ENCODE assay signal across 20 mouse cellular contexts in the genomic region with DNA sequence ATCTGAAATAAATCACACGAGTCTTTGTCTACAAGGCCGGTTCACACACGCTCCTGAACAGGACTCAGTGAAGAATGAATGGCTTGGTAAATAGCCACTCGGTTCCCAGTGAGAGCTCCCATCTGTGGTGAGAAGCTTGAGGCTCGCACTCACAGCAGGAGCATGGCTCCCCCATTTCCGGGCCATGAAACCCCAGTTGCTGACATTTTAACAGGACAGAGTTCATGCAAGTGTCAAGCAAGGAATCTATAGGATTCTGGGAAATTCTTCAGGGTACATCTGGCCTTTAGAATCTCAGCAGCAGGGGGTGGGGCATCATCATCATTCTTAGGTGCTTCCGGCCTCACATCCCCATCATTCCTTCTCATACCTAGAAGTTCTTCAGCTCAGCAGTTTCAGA.
A peak's percentile ranks its signal among the peaks of the same experiment; 100 is the strongest.
DNase-seq lines count a peak whose midpoint lies in the region; ATAC-seq and TF ChIP-seq lines count a peak whose summit lies in the region.
"Had no signal": no experiment of that assay in that cellular context is flagged by ENCODE, and none has a peak within 500 bp of the region (broad histone marks: within the 10 kb centered on the region; RNA-seq: fewer than 3 reads in every experiment).

No protein-coding gene starts in this region.

- no peak overlapping the region for H3K27ac ChIP-seq in kidney, postnatal 0 days
- H3K27ac ChIP-seq in ES-Bruce4 (ENCODE audit: insufficient read depth, low read length), result no peak overlapping the region
- H3K27ac ChIP-seq in neural tube, embryonic 11.5 days (ENCODE audit: low read depth, low read length), result no peak overlapping the region
- H3K27ac ChIP-seq in cerebellum, adult 2 months (ENCODE audit: insufficient read depth, low read length), result no peak overlapping the region
- H3K27ac ChIP-seq: embryonic facial prominence, embryonic 15.5 days; forebrain, embryonic 10.5 days; gastrocnemius, adult 2 months; heart, adult 2 months; hindbrain, embryonic 10.5 days; hindbrain, embryonic 14.5 days; intestine, embryonic 15.5 days had no signal

- no peaks in the 10 kb centered on the region for H3K36me3 ChIP-seq in kidney, postnatal 0 days (ENCODE audit: insufficient read depth, low read length)
- no peaks in the 10 kb centered on the region for H3K36me3 ChIP-seq in ES-Bruce4 (ENCODE audit: control insufficient read depth, insufficient read depth, low read length, poor library complexity, severe bottlenecking)
- no peaks in the 10 kb centered on the region for H3K36me3 ChIP-seq in neural tube, embryonic 11.5 days (ENCODE audit: control insufficient read depth, insufficient read depth, low read length)
- H3K36me3 ChIP-seq: embryonic facial prominence, embryonic 15.5 days; forebrain, embryonic 10.5 days; heart, embryonic 12.5 days; hindbrain, embryonic 10.5 days; intestine, embryonic 15.5 days had no signal

- TF ChIP-seq POLR2A in ES-Bruce4 (IDR thresholded peaks at IDR 0.05; ENCODE audit: insufficient read depth, low read length), result no peak
- TF ChIP-seq POLR2A in cerebellum, adult 2 months (IDR thresholded peaks at IDR 0.05; ENCODE audit: borderline replicate concordance, insufficient read depth, low read length), result no peak

- ATAC-seq in kidney, postnatal 0 days (replicated peaks; ENCODE audit: low FRiP score, low read depth), result no peak
- no peak for ATAC-seq in neural tube, embryonic 11.5 days (ENCODE audit: insufficient read depth, low FRiP score, low TSS enrichment)
- ATAC-seq: forebrain, embryonic 14.5 days; intestine, embryonic 15.5 days had no signal

- peak; percentile 59 for DNase-seq in kidney, postnatal 0 days (ENCODE audit: low spot score)
- DNase-seq in kidney, postnatal 36 days, result no peak
- DNase-seq in ES-CJ7 (ENCODE audit: low read depth, low spot score), result peak; percentile 70
- DNase-seq in neural tube, embryonic 11.5 days (ENCODE audit: low spot score), result peak; percentile 39
- no peak for DNase-seq in cerebellum, adult 2 months
- DNase-seq: adrenal gland, adult 8-10 months; adrenal gland, postnatal 36 days; cerebellum, adult 8-10 months; cerebellum, postnatal 14 days; gastrocnemius, adult 2 months; heart, adult 2 months had no signal

- WGBS in kidney, postnatal 0 days, result 52% methylated on average over 7 of the region's 7 CpGs
- 48% methylated on average over 7 of the region's 7 CpGs for WGBS in neural tube, embryonic 11.5 days
- 72% methylated on average over 7 of the region's 7 CpGs for WGBS in cerebellum, adult 2 months

- 0 out of 2 replicates have a peak, but pooled peaks have one; percentile 63 for TF ChIP-seq EP300 in ES-Bruce4 (IDR thresholded peaks at IDR 0.05; ENCODE audit: insufficient read depth, low read depth, low read length)

- H3K4me1 ChIP-seq in kidney, postnatal 0 days (replicated peaks; ENCODE audit: insufficient read depth, low read length), result peaks cover 9% of the 10 kb centered on the region
- peaks cover 15% of the 10 kb centered on the region for H3K4me1 ChIP-seq in ES-Bruce4 (ENCODE audit: control insufficient read depth, insufficient read depth, low read length)
- no peaks in the 10 kb centered on the region for H3K4me1 ChIP-seq in neural tube, embryonic 11.5 days (ENCODE audit: control insufficient read depth, insufficient read depth, low read length)
- H3K4me1 ChIP-seq in cerebellum, adult 2 months (ENCODE audit: control insufficient read depth, insufficient read depth, low read length), result no peaks in the 10 kb centered on the region; the same call in 1 of the 2 replicates
- H3K4me1 ChIP-seq: embryonic facial prominence, embryonic 15.5 days; intestine, embryonic 15.5 days had no signal

- H3K9ac ChIP-seq in kidney, postnatal 0 days (ENCODE audit: low read depth, low read length), result no peak overlapping the region
- H3K9ac ChIP-seq in ES-Bruce4 (ENCODE audit: low read depth, poor library complexity, severe bottlenecking), result no peak overlapping the region
- no peak overlapping the region for H3K9ac ChIP-seq in neural tube, embryonic 11.5 days (ENCODE audit: low read length)
- H3K9ac ChIP-seq: embryonic facial prominence, embryonic 15.5 days; heart, embryonic 12.5 days; hindbrain, embryonic 14.5 days; intestine, embryonic 15.5 days had no signal

- no peak overlapping the region for H3K4me2 ChIP-seq in kidney, postnatal 0 days (ENCODE audit: low read length)
- H3K4me2 ChIP-seq in neural tube, embryonic 11.5 days (ENCODE audit: low read depth), result no peak overlapping the region
- H3K4me2 ChIP-seq: embryonic facial prominence, embryonic 15.5 days; heart, embryonic 12.5 days; hindbrain, embryonic 14.5 days; intestine, embryonic 15.5 days had no signal

- no peaks in the 10 kb centered on the region for H3K9me3 ChIP-seq in kidney, postnatal 0 days (replicated peaks; ENCODE audit: low read length)
- H3K9me3 ChIP-seq in ES-Bruce4 (replicated peaks; ENCODE audit: control insufficient read depth, insufficient read depth, low read length, poor library complexity, severe bottlenecking), result peaks cover 8% of the 10 kb centered on the region; the same call in 1 of the 2 replicates
- no peaks in the 10 kb centered on the region for H3K9me3 ChIP-seq in neural tube, embryonic 11.5 days (ENCODE audit: control insufficient read depth, low read length)
- H3K9me3 ChIP-seq: embryonic facial prominence, embryonic 15.5 days; forebrain, embryonic 10.5 days; hindbrain, embryonic 10.5 days; intestine, embryonic 15.5 days had no signal

- no peaks in the 10 kb centered on the region for H3K27me3 ChIP-seq in kidney, postnatal 0 days (ENCODE audit: insufficient read depth, low read length)
- no peaks in the 10 kb centered on the region for H3K27me3 ChIP-seq in ES-Bruce4 (ENCODE audit: control insufficient read depth, insufficient read depth, low read length, poor library complexity, severe bottlenecking)
- no peaks in the 10 kb centered on the region for H3K27me3 ChIP-seq in neural tube, embryonic 11.5 days (ENCODE audit: control insufficient read depth, insufficient read depth, low read length)
- H3K27me3 ChIP-seq in cerebellum, adult 2 months (ENCODE audit: control insufficient read depth, insufficient read depth, low read length), result no peaks in the 10 kb centered on the region
- H3K27me3 ChIP-seq: embryonic facial prominence, embryonic 15.5 days; heart, embryonic 12.5 days; intestine, embryonic 15.5 days had no signal

- H3K4me3 ChIP-seq in kidney, postnatal 0 days (replicated peaks; ENCODE audit: low read depth, low read length), result no peak overlapping the region
- no peak overlapping the region for H3K4me3 ChIP-seq in ES-Bruce4 (ENCODE audit: low read depth, low read length)
- no peak overlapping the region for H3K4me3 ChIP-seq in neural tube, embryonic 11.5 days (ENCODE audit: low read depth, low read length)
- no peak overlapping the region for H3K4me3 ChIP-seq in cerebellum, adult 2 months (replicated peaks; ENCODE audit: insufficient read depth, low read depth, low read length)
- H3K4me3 ChIP-seq: embryonic facial prominence, embryonic 15.5 days; erythroblast, embryonic 14.5 days; forebrain, embryonic 10.5 days; gastrocnemius, adult 2 months; heart, adult 2 months; heart, embryonic 12.5 days; hindbrain, embryonic 10.5 days; intestine, embryonic 15.5 days had no signal

- no peak for TF ChIP-seq CTCF in kidney, postnatal 0 days (IDR thresholded peaks at IDR 0.05; ENCODE audit: low read depth)
- no peak for TF ChIP-seq CTCF in ES-Bruce4 (IDR thresholded peaks at IDR 0.05; ENCODE audit: low read depth, low read length)
- no peak for TF ChIP-seq CTCF in cerebellum, adult 2 months (IDR thresholded peaks at IDR 0.05; ENCODE audit: borderline replicate concordance, insufficient read depth, low read depth, low read length)

Comparison
In these comparisons a context has a peak if more than half of its experiments do, and no peak if none do; other contexts are left out.
1. DNase-seq: peak in kidney, postnatal 0 days (single experiment), ES-CJ7 (single experiment) and neural tube, embryonic 11.5 days (single experiment); none in kidney, postnatal 36 days (0 of 2) and cerebellum, adult 2 months (0 of 2).